Mouse (Mus musculus) small intestine, adult 2 months (tissue): ENCODE measurements around the gene Spg7.

Source experiments
- CTCF ChIP-seq: fragments of 200-500 bp; IDR thresholded peaks from 2 replicates; pipeline ENCODE4 v1.5.1; 2012; ENCODE audit warnings: low read depth, mild to moderate bottlenecking, control low read depth, inconsistent platforms, low read length, moderate library complexity, mixed read lengths; ENCODE audit not compliant: insufficient replicate concordance, insufficient read length; ENCODE audit errors: extremely low read depth
- POLR2A ChIP-seq: fragments of 200-500 bp; IDR thresholded peaks from 2 replicates; pipeline ENCODE4 v1.6.1; 2012; ENCODE audit warnings: low read depth, mild to moderate bottlenecking, control low read depth, inconsistent platforms, low read length, moderate library complexity

- no peak for TF ChIP-seq CTCF
- TF ChIP-seq POLR2A, result no peak
These were observed 34.5 kb downstream of the Spg7 start for GRCm38 (mm10) chr8:123097216-123097615.
